Mouse (Mus musculus): ENCODE measurements at regions not wholly inside any gene's neighbourhood (a gene's known extent, or its start where the extent isn't known, plus 50 kb on each side); places are given as distances from the start of the nearest gene placed in this dataset.

- no peak overlapping the region for H3K4me2 ChIP-seq (ENCODE audit: low read depth, low read length)
- no peak overlapping the region for H3K9ac ChIP-seq (ENCODE audit: low read length)
- H3K9me3 ChIP-seq (replicated peaks; ENCODE audit: control insufficient read depth, low read length) = no peaks in the 10 kb centered on the region
- ATAC-seq (ENCODE audit: insufficient read depth, low FRiP score) = no peak
- no peak overlapping the region for H3K27ac ChIP-seq (ENCODE audit: low read length)
- 69% methylated on average over 10 of the region's 10 CpGs for WGBS
- H3K36me3 ChIP-seq (ENCODE audit: control insufficient read depth, insufficient read depth, low read length) = no peaks in the 10 kb centered on the region
- no peak overlapping the region for H3K4me3 ChIP-seq (replicated peaks; ENCODE audit: low read length)
- H3K4me1 ChIP-seq (ENCODE audit: control insufficient read depth, insufficient read depth, low read length) = no peaks in the 10 kb centered on the region
- no peaks in the 10 kb centered on the region for H3K27me3 ChIP-seq (ENCODE audit: control insufficient read depth, insufficient read depth, low read length)
Observed at GRCm38 (mm10) chr7:125036098-125036991, 408.1 kb upstream of the Kdm8 start.

GRCm38 (mm10) chr7:125038840-125039239 is 405.6 kb upstream of the Kdm8 start:
- H3K4me3 ChIP-seq (replicated peaks; ENCODE audit: low read length) = no peak overlapping the region
- no peak overlapping the region for H3K9ac ChIP-seq (ENCODE audit: low read length)
- 84% methylated on average over 4 of the region's 4 CpGs for WGBS
- no peaks in the 10 kb centered on the region for H3K4me1 ChIP-seq (ENCODE audit: control insufficient read depth, insufficient read depth, low read length)
- no peak for ATAC-seq (ENCODE audit: insufficient read depth, low FRiP score)
- H3K27me3 ChIP-seq (ENCODE audit: control insufficient read depth, insufficient read depth, low read length) = no peaks in the 10 kb centered on the region
- no peak overlapping the region for H3K4me2 ChIP-seq (ENCODE audit: low read depth, low read length)
- H3K27ac ChIP-seq (ENCODE audit: low read length) = no peak overlapping the region
- no peaks in the 10 kb centered on the region for H3K36me3 ChIP-seq (ENCODE audit: control insufficient read depth, insufficient read depth, low read length)
- no peaks in the 10 kb centered on the region for H3K9me3 ChIP-seq (replicated peaks; ENCODE audit: control insufficient read depth, low read length)

- Histone ChIP-seq H3K27me3 (ENCODE audit: control insufficient read depth, insufficient read depth, low read length) (no peaks in the 10 kb centered on the region), H3K4me3 (replicated peaks; ENCODE audit: low read length) (no peak overlapping the region), H3K36me3 (ENCODE audit: control insufficient read depth, insufficient read depth, low read length) (no peaks in the 10 kb centered on the region)
Observed at GRCm38 (mm10) chr7:125055951-125056625, 388.4 kb upstream of the Kdm8 start.

GRCm38 (mm10) chr7:125102464-125102863 is 342.0 kb upstream of the Kdm8 start:
- Histone ChIP-seq H3K27me3 (ENCODE audit: control insufficient read depth, insufficient read depth, low read length) (no peaks in the 10 kb centered on the region), H3K4me1 (ENCODE audit: control insufficient read depth, insufficient read depth, low read length) (no peaks in the 10 kb centered on the region), H3K9me3 (replicated peaks; ENCODE audit: control insufficient read depth, low read length) (no peaks in the 10 kb centered on the region), H3K9ac (ENCODE audit: low read length) (no peak overlapping the region), H3K4me2 (ENCODE audit: low read depth, low read length) (no peak overlapping the region), H3K27ac (ENCODE audit: low read length) (no peak overlapping the region), H3K4me3 (replicated peaks; ENCODE audit: low read length) (no peak overlapping the region), H3K36me3 (ENCODE audit: control insufficient read depth, insufficient read depth, low read length) (no peaks in the 10 kb centered on the region)
- WGBS = 82% methylated on average over 4 of the region's 4 CpGs
- ATAC-seq (ENCODE audit: insufficient read depth, low FRiP score) = no peak

More at GRCm38 (mm10) chr7:125055951-125056625, 388.4 kb upstream of the Kdm8 start:
- H3K4me2 ChIP-seq (ENCODE audit: low read depth, low read length) = no peak overlapping the region
- no peak overlapping the region for H3K9ac ChIP-seq (ENCODE audit: low read length)
- no peaks in the 10 kb centered on the region for H3K4me1 ChIP-seq (ENCODE audit: control insufficient read depth, insufficient read depth, low read length)
- ATAC-seq (ENCODE audit: insufficient read depth, low FRiP score) = no peak
- H3K27ac ChIP-seq (ENCODE audit: low read length) = no peak overlapping the region
- no peaks in the 10 kb centered on the region for H3K9me3 ChIP-seq (replicated peaks; ENCODE audit: control insufficient read depth, low read length)

- Histone ChIP-seq H3K27me3 (ENCODE audit: control insufficient read depth, insufficient read depth, low read length) (no peaks in the 10 kb centered on the region), H3K36me3 (ENCODE audit: control insufficient read depth, insufficient read depth, low read length) (no peaks in the 10 kb centered on the region), H3K4me1 (ENCODE audit: control insufficient read depth, insufficient read depth, low read length) (no peaks in the 10 kb centered on the region), H3K9ac (ENCODE audit: low read length) (no peak overlapping the region), H3K4me2 (ENCODE audit: low read depth, low read length) (no peak overlapping the region), H3K4me3 (replicated peaks; ENCODE audit: low read length) (no peak overlapping the region), H3K9me3 (replicated peaks; ENCODE audit: control insufficient read depth, low read length) (no peaks in the 10 kb centered on the region), H3K27ac (ENCODE audit: low read length) (no peak overlapping the region)
- ATAC-seq (ENCODE audit: insufficient read depth, low FRiP score) = no peak
- WGBS = 75% methylated on average over 4 of the region's 4 CpGs
Observed at GRCm38 (mm10) chr7:125104011-125104410, 340.5 kb upstream of the Kdm8 start.

- Histone ChIP-seq H3K9ac (ENCODE audit: low read length) (no peak overlapping the region), H3K4me2 (ENCODE audit: low read depth, low read length) (no peak overlapping the region), H3K27me3 (ENCODE audit: control insufficient read depth, insufficient read depth, low read length) (no peaks in the 10 kb centered on the region), H3K36me3 (ENCODE audit: control insufficient read depth, insufficient read depth, low read length) (no peaks in the 10 kb centered on the region), H3K4me3 (replicated peaks; ENCODE audit: low read length) (no peak overlapping the region), H3K27ac (ENCODE audit: low read length) (no peak overlapping the region), H3K4me1 (ENCODE audit: control insufficient read depth, insufficient read depth, low read length) (no peaks in the 10 kb centered on the region), H3K9me3 (replicated peaks; ENCODE audit: control insufficient read depth, low read length) (no peaks in the 10 kb centered on the region)
- 75% methylated on average over 9 of the region's 9 CpGs for WGBS
- ATAC-seq (ENCODE audit: insufficient read depth, low FRiP score) = no peak
Observed at GRCm38 (mm10) chr7:125112820-125113273, 331.6 kb upstream of the Kdm8 start.

- H3K27me3 ChIP-seq (ENCODE audit: control insufficient read depth, insufficient read depth, low read length) = no peaks in the 10 kb centered on the region
- H3K4me3 ChIP-seq (replicated peaks; ENCODE audit: low read length) = no peak overlapping the region
- 74% methylated on average over 8 of the region's 8 CpGs for WGBS
- H3K4me1 ChIP-seq (ENCODE audit: control insufficient read depth, insufficient read depth, low read length) = no peaks in the 10 kb centered on the region
- H3K36me3 ChIP-seq (ENCODE audit: control insufficient read depth, insufficient read depth, low read length) = no peaks in the 10 kb centered on the region
- no peak overlapping the region for H3K27ac ChIP-seq (ENCODE audit: low read length)
- no peaks in the 10 kb centered on the region for H3K9me3 ChIP-seq (replicated peaks; ENCODE audit: control insufficient read depth, low read length)
- H3K4me2 ChIP-seq (ENCODE audit: low read depth, low read length) = no peak overlapping the region
- ATAC-seq (ENCODE audit: insufficient read depth, low FRiP score) = no peak
- no peak overlapping the region for H3K9ac ChIP-seq (ENCODE audit: low read length)
Observed at GRCm38 (mm10) chr7:125115322-125115996, 329.0 kb upstream of the Kdm8 start.

GRCm38 (mm10) chr7:125117173-125117572 is 327.3 kb upstream of the Kdm8 start:
- ATAC-seq (ENCODE audit: insufficient read depth, low FRiP score) = no peak
- 55% methylated on average over 8 of the region's 8 CpGs for WGBS

GRCm38 (mm10) chr7:125129187-125129586 is 315.3 kb upstream of the Kdm8 start:
- WGBS = 61% methylated on average over 1 of the region's 1 CpGs
- ATAC-seq (ENCODE audit: insufficient read depth, low FRiP score) = no peak
- Histone ChIP-seq H3K4me1 (ENCODE audit: control insufficient read depth, insufficient read depth, low read length) (no peaks in the 10 kb centered on the region), H3K27ac (ENCODE audit: low read length) (no peak overlapping the region), H3K36me3 (ENCODE audit: control insufficient read depth, insufficient read depth, low read length) (no peaks in the 10 kb centered on the region), H3K9me3 (replicated peaks; ENCODE audit: control insufficient read depth, low read length) (no peaks in the 10 kb centered on the region), H3K4me3 (replicated peaks; ENCODE audit: low read length) (no peak overlapping the region), H3K9ac (ENCODE audit: low read length) (no peak overlapping the region), H3K4me2 (ENCODE audit: low read depth, low read length) (no peak overlapping the region), H3K27me3 (ENCODE audit: control insufficient read depth, insufficient read depth, low read length) (no peaks in the 10 kb centered on the region)

More at GRCm38 (mm10) chr7:125117173-125117572, 327.3 kb upstream of the Kdm8 start:
- Histone ChIP-seq H3K4me1 (ENCODE audit: control insufficient read depth, insufficient read depth, low read length) (no peaks in the 10 kb centered on the region), H3K27me3 (ENCODE audit: control insufficient read depth, insufficient read depth, low read length) (no peaks in the 10 kb centered on the region), H3K4me2 (ENCODE audit: low read depth, low read length) (no peak overlapping the region), H3K9ac (ENCODE audit: low read length) (no peak overlapping the region), H3K27ac (ENCODE audit: low read length) (no peak overlapping the region), H3K9me3 (replicated peaks; ENCODE audit: control insufficient read depth, low read length) (no peaks in the 10 kb centered on the region), H3K4me3 (replicated peaks; ENCODE audit: low read length) (no peak overlapping the region), H3K36me3 (ENCODE audit: control insufficient read depth, insufficient read depth, low read length) (no peaks in the 10 kb centered on the region)

All from stomach, embryonic 16.5 days (tissue).